Comparison of ENCODE assay signal across 9 mouse cellular contexts in genomic region chr2:155583927-155584530, GRCm38 (mm10). TPM values are rescaled to one million over a fixed set of nuclear protein-coding genes. Genes with fewer than 3 reads are reported as not detected.
DNase-seq lines count a peak whose midpoint lies in the region; ATAC-seq and TF ChIP-seq lines count a peak whose summit lies in the region.
"Had no signal": no experiment of that assay in that cellular context is flagged by ENCODE, and none has a peak within 500 bp of the region (broad histone marks: within the 10 kb centered on the region; RNA-seq: fewer than 3 reads in every experiment).

No protein-coding gene starts in this region.

- 48% methylated on average over 5 of the region's 5 CpGs for WGBS in intestine, postnatal 0 days
- WGBS in limb, embryonic 13.5 days: 42% methylated on average over 5 of the region's 5 CpGs

- TF ChIP-seq CTCF in embryonic fibroblast, embryonic 13.5 days (IDR thresholded peaks at IDR 0.05; ENCODE audit: borderline replicate concordance, insufficient read depth, low read length): 0 out of 2 replicates have a peak, but pooled peaks have one; percentile 43
- peak; percentile 95 for TF ChIP-seq CTCF in intestine, postnatal 0 days (IDR thresholded peaks at IDR 0.05; ENCODE audit: low read depth)

- no peak overlapping the region for H3K4me3 ChIP-seq in embryonic fibroblast, embryonic 13.5 days (ENCODE audit: insufficient read depth, low read length)
- H3K4me3 ChIP-seq in intestine, postnatal 0 days (ENCODE audit: low read depth, low read length): no peak overlapping the region
- no peak overlapping the region for H3K4me3 ChIP-seq in limb, embryonic 13.5 days
- H3K4me3 ChIP-seq: hindbrain, embryonic 15.5 days had no signal

- H3K4me1 ChIP-seq in embryonic fibroblast, embryonic 13.5 days (ENCODE audit: control insufficient read depth, insufficient read depth, low read length): no peaks in the 10 kb centered on the region
- no peaks in the 10 kb centered on the region for H3K4me1 ChIP-seq in intestine, postnatal 0 days (replicated peaks; ENCODE audit: control insufficient read depth, insufficient read depth, low read length)
- no peaks in the 10 kb centered on the region for H3K4me1 ChIP-seq in limb, embryonic 13.5 days
- H3K4me1 ChIP-seq: hindbrain, embryonic 15.5 days had no signal

- H3K27ac ChIP-seq in embryonic fibroblast, embryonic 13.5 days (ENCODE audit: insufficient read depth, low read length): no peak overlapping the region
- no peak overlapping the region for H3K27ac ChIP-seq in intestine, postnatal 0 days (ENCODE audit: low read depth, low read length)
- H3K27ac ChIP-seq in limb, embryonic 13.5 days: no peak overlapping the region
- H3K27ac ChIP-seq: hindbrain, embryonic 15.5 days had no signal

- no peak for TF ChIP-seq POLR2A in embryonic fibroblast, embryonic 13.5 days (IDR thresholded peaks at IDR 0.05; ENCODE audit: low read depth, low read length)

- H3K9ac ChIP-seq in intestine, postnatal 0 days (ENCODE audit: low read depth, low read length): no peak overlapping the region
- H3K9ac ChIP-seq in limb, embryonic 13.5 days: no peak overlapping the region
- H3K9ac ChIP-seq: hindbrain, embryonic 15.5 days had no signal

- peak; percentile 56 to 87 for DNase-seq in adrenal gland, adult (ENCODE audit: inconsistent age in 2 of 2, low spot score in 1 of 2)
- DNase-seq in adrenal gland, postnatal 4 days (ENCODE audit: low spot score in 2 of 2): no peak
- peak; percentile 70 for DNase-seq in 416B (ENCODE audit: low read depth)
- peak; percentile 76 for DNase-seq in adrenal gland, postnatal 14 days

- H3K27me3 ChIP-seq in intestine, postnatal 0 days (replicated peaks; ENCODE audit: control insufficient read depth, insufficient read depth, low read length): no peaks in the 10 kb centered on the region
- no peaks in the 10 kb centered on the region for H3K27me3 ChIP-seq in limb, embryonic 13.5 days
- H3K27me3 ChIP-seq: hindbrain, embryonic 15.5 days had no signal

- H3K9me3 ChIP-seq in intestine, postnatal 0 days (ENCODE audit: control insufficient read depth): no peaks in the 10 kb centered on the region
- H3K9me3 ChIP-seq in limb, embryonic 13.5 days: no peaks in the 10 kb centered on the region
- H3K9me3 ChIP-seq: hindbrain, embryonic 15.5 days had no signal

- peaks cover 17% of the 10 kb centered on the region; the same call in 1 of the 2 replicates for H3K36me3 ChIP-seq in intestine, postnatal 0 days (ENCODE audit: control insufficient read depth, insufficient read depth)
- no peaks in the 10 kb centered on the region for H3K36me3 ChIP-seq in limb, embryonic 13.5 days
- H3K36me3 ChIP-seq: hindbrain, embryonic 15.5 days had no signal

- H3K4me2 ChIP-seq in intestine, postnatal 0 days (replicated peaks; ENCODE audit: low read depth): no peak overlapping the region
- H3K4me2 ChIP-seq in limb, embryonic 13.5 days (replicated peaks): no peak overlapping the region
- H3K4me2 ChIP-seq: hindbrain, embryonic 15.5 days had no signal

- ATAC-seq in intestine, postnatal 0 days: no peak; the same call in 1 of the 2 replicates
- 0 out of 2 replicates have a peak, but pooled peaks have one; percentile 15 for ATAC-seq in limb, embryonic 13.5 days (ENCODE audit: low FRiP score, low read depth)
- peak; percentile 57; the same call in 1 of the 2 replicates for ATAC-seq in neutrophil, adult 5-6 weeks (ENCODE audit: extremely low read depth, insufficient number of reproducible peaks, low FRiP score, poor library complexity, severe bottlenecking)

RNA-seq across cellular contexts. Expression of gene Gss, which starts 8.6 kb away (rescaled TPM):
- 10 to 100 TPM; 38.7 to 39.6 TPM for total RNA-seq in adrenal gland, postnatal 4 days (2021)
- 46.6 and 48.4 TPM in 2 replicates for total RNA-seq in adrenal gland, postnatal 14 days (2021)
- polyA plus RNA-seq in embryonic fibroblast, embryonic 13.5 days (2011; ENCODE audit: insufficient read length, low read depth, missing spikeins): 23.4 and 37.7 TPM in 2 replicates
- 210 and 219 TPM in 2 replicates for polyA plus RNA-seq in intestine, postnatal 0 days (2015; fragmentation: Nextera tagmentation; extraction: Ambion mirVana)
- polyA plus RNA-seq in limb, embryonic 13.5 days (2015; fragmentation: Nextera tagmentation; extraction: Ambion mirVana): 27.5 and 27.9 TPM in 2 replicates
- 10.9 and 13.5 TPM in 2 replicates for total RNA-seq in neutrophil, adult 5-6 weeks (2017)

RNA-seq across cellular contexts. Expression of gene Myh7b, which starts 27.0 kb away (rescaled TPM):
- total RNA-seq in adrenal gland, postnatal 4 days (2021): 1 to 10 TPM in 1 of 2 experiments, under 1 TPM in 1; 0.62 to 1.8 TPM
- total RNA-seq in adrenal gland, postnatal 14 days (2021): 0.08 and 0.74 TPM in 2 replicates
- not detected in 2 replicates for polyA plus RNA-seq in embryonic fibroblast, embryonic 13.5 days (2011; ENCODE audit: insufficient read length, low read depth, missing spikeins)
- polyA plus RNA-seq in intestine, postnatal 0 days (2015; fragmentation: Nextera tagmentation; extraction: Ambion mirVana): 2.7 and 2.8 TPM in 2 replicates
- 2.7 and 3.7 TPM in 2 replicates for polyA plus RNA-seq in limb, embryonic 13.5 days (2015; fragmentation: Nextera tagmentation; extraction: Ambion mirVana)
- total RNA-seq in neutrophil, adult 5-6 weeks (2017): not detected in 2 replicates

Comparison
In these comparisons a context has a peak if more than half of its experiments do, and no peak if none do; other contexts are left out.
1. DNase-seq: peak in adrenal gland, adult (2 of 2), 416B (single experiment) and adrenal gland, postnatal 14 days (single experiment); none in adrenal gland, postnatal 4 days (0 of 2).